Mouse (Mus musculus) yolk sac, embryonic 10.5 days (tissue): Measurements from ENCODE around the gene Atrnl1.

ENCODE experiments used
- DNase-seq: peaks from one replicate; pipeline ENCODE4 v3.0.0-alpha.2; 2017; ENCODE audit warnings: low spot score

The Atrnl1 gene

GRCm38 (mm10) chr19:57926164-57926860 lies 315.5 kb downstream of the Atrnl1 start:
- peak; percentile 56 for DNase-seq

GRCm38 (mm10) chr19:57926941-57927471 lies 316.2 kb downstream of the Atrnl1 start:
- DNase-seq = no peak

- no peak for DNase-seq
Measured at GRCm38 (mm10) chr19:57927566-57928523, 317.0 kb downstream of the Atrnl1 start.

- DNase-seq = no peak
Measured at GRCm38 (mm10) chr19:57931626-57932025, 320.8 kb downstream of the Atrnl1 start.

- no peak for DNase-seq
Measured at GRCm38 (mm10) chr19:57936865-57937264, 326.0 kb downstream of the Atrnl1 start.

- DNase-seq = no peak
Measured at GRCm38 (mm10) chr19:57939166-57939565, 328.3 kb downstream of the Atrnl1 start.

GRCm38 (mm10) chr19:57941529-57941928 lies 330.7 kb downstream of the Atrnl1 start:
- DNase-seq = no peak

- DNase-seq = no peak
Measured at GRCm38 (mm10) chr19:57942281-57942680, 331.4 kb downstream of the Atrnl1 start.

- DNase-seq = no peak
Measured at GRCm38 (mm10) chr19:57943308-57943707, 332.5 kb downstream of the Atrnl1 start.

- peak; percentile 16 for DNase-seq
Measured at GRCm38 (mm10) chr19:57944680-57945079, 333.8 kb downstream of the Atrnl1 start.

GRCm38 (mm10) chr19:57945626-57946250 lies 334.9 kb downstream of the Atrnl1 start:
- DNase-seq = no peak

- no peak for DNase-seq
Measured at GRCm38 (mm10) chr19:57948489-57948888, 337.7 kb downstream of the Atrnl1 start.

GRCm38 (mm10) chr19:57949260-57949917 lies 338.6 kb downstream of the Atrnl1 start:
- no peak for DNase-seq

- DNase-seq = no peak
Measured at GRCm38 (mm10) chr19:57954131-57954530, 343.3 kb downstream of the Atrnl1 start.

- DNase-seq = no peak
Measured at GRCm38 (mm10) chr19:57956459-57956858, 345.6 kb downstream of the Atrnl1 start.

GRCm38 (mm10) chr19:57957363-57957762 lies 346.5 kb downstream of the Atrnl1 start:
- DNase-seq = no peak

GRCm38 (mm10) chr19:57958154-57958553 lies 347.3 kb downstream of the Atrnl1 start:
- DNase-seq = no peak

GRCm38 (mm10) chr19:57958726-57959125 lies 347.9 kb downstream of the Atrnl1 start:
- no peak for DNase-seq

GRCm38 (mm10) chr19:57961321-57961720 lies 350.5 kb downstream of the Atrnl1 start:
- DNase-seq = no peak

- no peak for DNase-seq
Measured at GRCm38 (mm10) chr19:57961738-57962640, 351.2 kb downstream of the Atrnl1 start.

- DNase-seq = no peak
Measured at GRCm38 (mm10) chr19:57963874-57964273, 353.0 kb downstream of the Atrnl1 start.
